Mouse (Mus musculus): Measurements from ENCODE around the gene Ggn.
"Not testable (repeated sequence)": the region's sequence is repeated elsewhere in the genome, so short reads cannot be mapped to it uniquely, and the experiment has no call there.

Ggn gene

GRCm38 (mm10) chr7:29162294-29162693, 7.7 kb upstream of the Ggn start:
- DNase-seq: peak in 1 of 2 experiments; percentile 41

DNA sequence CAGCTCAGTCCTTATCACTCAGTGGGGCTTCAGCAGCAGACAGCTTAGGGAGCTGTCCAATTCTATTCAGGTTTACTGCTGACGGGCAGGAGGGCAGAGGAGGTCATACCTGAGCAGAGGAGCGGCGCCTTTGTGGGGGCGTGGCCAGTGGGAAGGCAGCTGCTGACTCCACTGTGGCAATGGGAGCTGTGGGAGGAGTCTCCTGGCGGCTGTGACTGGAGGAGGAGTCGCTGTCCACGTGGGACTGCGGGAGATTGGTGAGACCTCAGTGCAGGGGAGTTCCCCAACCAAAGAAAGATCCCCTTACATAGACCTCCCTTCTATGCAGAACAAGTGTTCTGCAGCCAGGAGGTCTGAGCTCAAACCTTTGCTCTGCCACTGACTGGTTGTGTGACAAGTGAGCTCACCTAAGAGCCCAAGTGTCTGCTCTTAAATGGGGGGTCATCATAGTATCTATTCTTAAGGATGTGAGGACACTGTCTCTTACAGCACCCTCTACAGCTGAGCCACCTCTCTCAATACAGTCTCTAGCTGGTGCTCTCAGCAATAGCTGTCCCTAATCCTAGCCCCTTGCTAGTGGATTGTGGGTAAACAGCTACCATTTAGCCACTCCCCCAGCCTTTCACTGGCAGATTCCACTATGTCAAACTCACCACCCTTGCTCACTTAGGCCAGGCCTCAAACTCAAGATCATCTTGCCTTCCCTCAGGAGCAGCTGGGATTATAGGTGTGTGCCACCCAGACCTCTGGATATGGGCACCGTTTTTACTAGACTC, 7.1 kb upstream of the Ggn start:
- peak; percentile 85 to 91 for DNase-seq

GRCm38 (mm10) chr7:29167656-29168055, 2.4 kb upstream of the Ggn start:
- no peak for DNase-seq

DNA sequence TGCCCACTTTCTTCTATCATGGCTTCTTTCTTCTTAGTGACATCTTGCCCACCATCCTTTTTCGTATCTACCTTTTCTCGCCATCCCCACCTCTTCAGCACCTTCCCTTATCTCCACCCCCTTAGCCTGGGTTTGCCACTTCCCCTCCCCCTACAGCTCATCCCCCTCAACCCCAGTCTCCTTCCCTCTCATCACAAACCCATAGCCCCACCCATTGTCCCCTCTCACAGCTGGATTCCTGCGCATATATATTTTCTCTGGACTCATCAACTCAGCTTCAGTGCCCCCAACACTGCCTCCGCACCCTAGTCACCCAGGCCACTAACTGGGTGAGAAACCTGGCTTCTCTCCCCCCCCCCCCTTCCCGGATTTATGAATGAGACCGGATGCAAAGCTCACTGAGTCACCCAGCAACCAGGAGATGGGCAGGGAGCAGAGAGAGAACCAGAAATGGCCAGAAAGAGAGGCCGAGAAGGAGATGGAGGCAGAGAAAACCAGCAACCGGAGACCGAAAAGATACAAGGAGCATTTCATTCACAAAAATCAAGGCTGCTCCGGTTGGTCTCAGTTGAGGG, 1.8 kb upstream of the Ggn start:
- DNase-seq: no peak

DNA sequence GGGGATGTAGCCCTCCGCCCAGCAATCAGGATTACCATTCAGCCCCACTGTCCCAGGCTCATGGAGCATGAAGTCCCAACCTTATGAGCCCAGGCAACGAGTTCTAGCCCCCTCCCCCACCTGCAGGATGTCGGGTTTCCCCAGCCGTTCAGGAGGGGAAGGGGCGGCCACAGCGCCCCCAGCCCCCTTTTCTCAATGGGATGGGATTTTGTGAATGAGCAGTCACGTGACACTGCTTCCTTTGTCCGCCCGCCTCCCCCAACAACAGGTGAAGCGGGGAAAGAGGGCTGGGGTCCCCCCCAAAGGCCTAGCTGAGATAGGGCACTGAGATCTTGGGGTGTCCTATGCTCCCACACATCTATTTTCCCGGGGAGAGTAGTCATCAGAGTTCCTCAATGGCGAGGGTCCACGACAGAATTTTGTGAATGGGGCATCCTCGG, 1.2 kb upstream of the Ggn start:
- DNase-seq: no peak

GRCm38 (mm10) chr7:29169231-29170065, 562 bp upstream of the Ggn start:
- DNase-seq: peak; percentile 77 to 78

DNA sequence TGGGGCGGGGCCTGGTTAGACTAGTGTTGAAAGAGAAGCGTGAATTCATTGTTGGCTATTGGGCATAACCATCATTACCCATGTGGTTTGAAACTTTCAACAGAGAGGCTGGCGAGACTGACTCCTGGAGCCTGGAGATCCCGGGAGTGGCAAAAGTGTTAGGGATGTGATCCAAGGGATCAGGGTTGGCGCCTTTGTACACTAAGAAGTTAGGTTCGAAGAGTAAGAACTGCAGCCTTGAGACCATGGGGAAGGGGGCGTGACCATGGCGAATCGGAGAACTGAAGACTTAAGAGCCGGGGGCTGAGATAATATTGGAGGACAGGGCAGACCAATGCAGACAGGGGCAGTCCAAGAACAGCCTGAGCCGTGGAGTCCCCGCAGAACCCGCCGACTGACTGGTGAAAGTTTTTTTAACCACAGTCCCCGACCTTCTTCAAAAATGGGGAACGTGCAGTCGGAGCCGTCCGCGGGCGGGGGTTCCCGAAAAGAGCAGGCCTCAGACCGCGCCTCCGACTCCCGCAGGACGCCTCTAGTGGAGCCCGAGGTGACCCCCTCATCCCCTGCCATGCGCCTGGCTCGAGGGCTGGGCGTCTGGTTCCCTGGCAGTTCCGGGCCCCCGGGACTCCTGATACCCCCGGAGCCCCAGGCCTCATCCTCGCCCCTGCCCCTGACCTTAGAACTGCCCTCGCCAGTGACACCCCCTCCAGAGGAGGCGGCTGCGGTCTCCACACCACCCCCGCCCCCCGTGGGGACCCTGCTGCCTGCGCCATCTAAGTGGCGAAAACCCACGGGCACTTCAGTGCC, 948 bp downstream of the Ggn start:
- DNase-seq: no peak

- DNase-seq: no peak
These were observed 1.6 kb downstream of the Ggn start for GRCm38 (mm10) chr7:29171562-29172097.

GRCm38 (mm10) chr7:29172390-29173016, 2.5 kb downstream of the Ggn start:
- no peak for DNase-seq

- DNase-seq: no peak
These were observed 8.1 kb downstream of the Ggn start for GRCm38 (mm10) chr7:29178106-29178505.

DNA sequence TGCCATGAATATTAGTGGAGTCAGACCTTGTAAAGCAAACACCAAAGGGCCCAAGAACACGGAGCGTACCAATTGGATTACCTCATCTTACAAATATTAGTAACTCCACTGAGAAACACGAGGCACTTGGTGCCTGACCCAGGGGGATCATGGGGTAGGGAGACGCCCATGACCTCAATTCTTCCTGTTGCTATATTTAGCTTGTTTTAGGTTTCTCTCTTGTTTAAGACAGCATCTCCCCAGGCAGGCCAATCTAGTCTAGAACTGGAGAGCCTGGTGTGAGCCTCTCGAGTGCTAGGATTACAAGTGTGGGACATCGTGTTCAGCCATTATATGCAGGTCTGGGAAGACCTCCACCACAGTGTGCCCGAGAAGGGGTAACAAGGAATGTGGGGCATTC, 9.3 kb downstream of the Ggn start:
- DNase-seq: no peak

DNA sequence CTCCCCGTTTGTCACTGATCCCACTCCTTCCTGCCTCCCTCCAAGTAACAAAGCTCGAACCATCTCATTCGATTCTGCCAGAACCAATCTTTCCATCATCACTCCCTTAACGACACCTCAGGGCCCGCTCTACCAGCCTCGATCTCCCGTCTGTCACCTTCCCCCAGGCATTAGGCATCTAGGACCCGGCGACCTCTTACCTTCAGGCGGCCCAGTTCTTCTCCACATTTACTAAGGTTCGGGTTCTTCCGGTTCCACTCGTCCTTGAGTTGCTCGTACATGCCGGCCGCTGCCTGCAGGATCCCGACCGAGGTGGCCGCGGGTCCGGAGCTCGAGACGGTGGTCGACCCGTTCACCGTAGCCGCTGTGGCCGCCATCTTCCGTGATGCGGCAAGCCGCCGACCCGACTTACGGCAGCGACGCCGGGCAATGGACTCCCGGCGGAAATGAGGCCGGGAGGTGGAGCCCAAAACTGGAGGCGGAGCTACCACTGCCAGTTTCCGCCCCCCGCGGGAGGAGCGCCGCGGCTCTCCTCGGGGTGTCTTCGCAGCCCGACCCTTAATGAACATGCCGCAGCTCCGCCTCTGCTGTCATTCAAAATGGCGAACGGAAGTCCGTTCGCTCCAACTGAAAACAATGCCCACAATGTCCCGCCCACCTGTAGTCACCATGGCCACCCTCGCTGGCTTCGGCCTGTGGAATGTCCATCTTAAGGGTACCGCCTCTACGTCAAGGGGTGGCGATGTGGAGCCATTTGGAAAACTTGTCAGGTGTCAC, 10.3 kb downstream of the Ggn start, which contains the start of gene Psmd8:
Gene Psmd8 (minus strand): TSS at position 625 of the 777 bp plus-strand sequence.
- DNase-seq: peak; percentile 98 to 99

DNA sequence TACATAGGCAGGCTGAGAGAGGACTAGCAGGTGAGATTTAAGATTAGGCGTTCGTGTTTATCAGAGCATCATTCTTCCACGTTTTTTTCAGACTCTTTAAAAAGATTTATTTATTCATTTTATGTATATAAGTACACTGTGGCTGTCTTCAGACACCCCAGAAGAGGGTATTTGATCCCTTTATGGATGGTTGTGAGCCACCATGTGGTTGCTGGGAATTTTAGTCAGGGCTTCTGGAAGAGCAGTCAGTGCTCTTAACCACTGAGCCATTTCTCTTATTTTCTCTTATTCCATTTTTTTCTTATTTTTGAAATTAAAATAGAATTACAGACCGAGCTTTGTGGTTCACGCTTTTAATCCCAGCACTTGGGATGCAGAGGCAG, 10.8 kb downstream of the Ggn start:
- DNase-seq: no peak

DNA sequence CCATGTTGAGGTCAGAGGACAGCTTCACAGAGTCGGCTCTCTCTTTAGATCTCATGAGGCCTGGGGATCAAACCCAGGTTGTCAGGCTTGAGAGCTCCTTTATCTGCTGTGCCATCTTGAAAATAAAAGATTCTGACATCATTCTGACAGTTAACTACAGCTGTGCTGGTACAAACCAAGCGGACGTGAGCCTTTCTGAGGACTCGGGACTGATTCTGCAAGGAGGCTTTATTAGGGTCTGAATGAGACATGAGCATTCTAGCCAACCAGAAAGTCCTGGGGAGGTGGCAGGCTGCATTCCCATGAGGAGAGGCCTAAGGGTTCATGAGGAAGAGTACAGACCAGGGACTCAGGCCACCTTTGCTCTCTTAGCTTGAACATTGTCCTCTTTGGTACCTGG, 11.3 kb downstream of the Ggn start:
- DNase-seq: not testable (repeated sequence)

DNA sequence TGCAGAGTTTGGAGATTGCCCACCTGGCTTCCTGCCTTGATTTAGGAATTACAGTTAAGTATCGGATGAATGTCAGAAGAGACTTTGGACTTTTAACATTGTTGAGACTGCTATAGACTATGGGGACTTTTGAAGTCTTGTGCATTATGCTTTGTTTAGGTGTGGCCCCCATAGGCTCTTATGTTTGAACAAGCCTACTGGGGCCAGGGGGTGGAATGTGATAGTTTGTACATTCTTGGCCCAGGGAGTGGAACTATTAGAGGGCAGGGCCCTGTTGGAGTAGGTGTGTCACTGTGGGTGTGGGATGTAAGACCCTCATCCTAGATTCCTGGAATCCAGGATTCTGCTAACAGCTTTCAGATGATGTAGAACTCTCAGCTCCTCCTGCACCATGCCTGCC, 24.2 kb downstream of the Ggn start:
- DNase-seq: not testable (repeated sequence)

DNA sequence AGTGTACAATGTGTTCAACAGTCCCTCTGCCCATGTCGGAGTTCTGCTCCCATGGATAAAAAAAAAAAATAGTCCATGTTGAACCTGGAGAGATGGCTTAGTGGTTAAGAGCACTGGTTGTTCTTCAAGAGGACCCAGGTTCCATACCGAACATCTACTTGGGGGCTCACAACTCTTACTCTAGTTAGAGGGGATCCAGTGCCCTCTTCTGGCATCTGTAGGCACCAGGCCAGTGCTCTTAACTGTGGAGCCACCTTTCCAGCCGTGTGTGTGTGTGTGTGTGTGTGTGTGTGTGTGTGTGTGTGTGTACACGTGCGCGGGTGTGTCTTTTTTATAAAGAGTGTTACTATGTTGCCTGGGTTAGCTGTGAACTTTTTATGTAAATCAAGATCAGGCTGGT, 32.6 kb downstream of the Ggn start:
- DNase-seq: no peak

- DNase-seq: peak in 1 of 2 experiments; percentile 48
These were observed 41.0 kb downstream of the Ggn start for GRCm38 (mm10) chr7:29211013-29211412.

- peak; percentile 94 for DNase-seq
These were observed 41.6 kb downstream of the Ggn start for GRCm38 (mm10) chr7:29211415-29212198.

DNA sequence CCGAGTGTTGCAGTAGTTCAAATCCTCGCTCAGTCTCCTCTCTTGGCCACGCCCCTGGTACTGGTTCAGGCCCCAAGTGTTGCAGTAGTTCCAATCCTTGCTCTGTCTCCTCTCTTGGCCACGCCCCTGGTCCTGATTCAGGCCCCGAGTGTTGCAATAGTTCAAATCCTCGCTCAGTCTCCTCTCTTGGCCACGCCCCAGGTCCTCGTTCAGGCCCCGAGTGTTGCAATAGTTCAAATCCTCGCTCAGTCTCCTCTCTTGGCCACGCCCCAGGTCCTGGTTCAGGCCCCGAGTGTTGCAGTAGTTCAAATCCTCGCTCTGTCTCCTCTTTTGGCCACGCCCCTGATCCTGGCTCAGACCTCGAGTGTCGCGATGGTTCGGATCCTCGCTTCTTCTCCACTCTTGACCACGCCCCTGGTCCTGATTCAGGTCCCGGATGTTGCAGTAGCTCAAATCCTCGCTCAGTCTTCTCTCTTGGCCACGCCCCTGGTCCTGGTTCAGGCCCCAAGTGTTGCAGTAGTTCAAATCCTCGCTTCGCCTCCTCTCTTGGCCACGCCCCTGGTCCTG, 42.3 kb downstream of the Ggn start:
- peak; percentile 15 to 34 for DNase-seq
